Mouse (Mus musculus): ENCODE results near the gene Gimap9.

DNA sequence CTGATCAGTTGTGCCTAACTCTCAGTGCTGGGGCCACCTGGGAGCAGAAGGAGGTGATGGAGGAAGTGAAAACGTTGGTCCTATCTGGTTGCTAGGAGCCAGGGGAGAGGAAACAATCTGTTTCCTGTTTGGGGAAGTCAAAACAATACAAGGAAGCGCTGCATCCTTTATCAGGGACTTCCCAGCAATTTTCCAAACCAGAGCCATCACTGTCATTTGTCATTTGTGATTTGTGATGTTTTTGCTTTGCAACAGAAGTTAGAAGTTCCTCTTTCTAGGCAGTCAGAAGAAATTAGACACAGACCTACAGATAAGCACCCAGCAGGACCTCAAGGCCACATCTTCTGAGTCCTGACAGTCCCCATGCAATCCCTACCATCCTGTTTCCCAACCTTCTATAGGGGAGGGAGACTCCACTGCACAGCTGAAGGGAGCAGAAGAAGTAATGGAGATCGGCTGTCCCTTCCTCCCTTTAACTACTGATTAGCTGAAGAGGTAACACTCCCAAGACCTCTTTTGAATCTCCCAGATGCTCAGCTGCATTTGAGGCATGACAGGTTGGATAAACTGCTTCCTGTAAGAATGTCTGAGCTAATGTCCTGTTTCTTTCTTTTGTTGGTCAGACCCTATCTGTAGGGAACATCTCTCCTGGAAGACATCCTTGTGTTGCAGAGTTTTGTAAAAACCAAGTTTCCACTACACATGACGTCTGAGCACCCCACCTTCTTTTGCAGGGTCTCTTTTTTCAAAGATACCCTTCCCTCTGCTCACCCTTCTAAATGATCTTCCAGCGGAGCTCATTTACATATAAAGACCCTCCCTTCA, 24.5 kb downstream of the Gimap9 start:
- TF ChIP-seq MAX (IDR thresholded peaks at IDR 0.05) (no peak), CTCF (IDR thresholded peaks at IDR 0.05; ENCODE audit: control insufficient read depth, insufficient read depth, insufficient read length) (no peak), MYOG (IDR thresholded peaks at IDR 0.05; ENCODE audit: control insufficient read depth, extremely low read depth, insufficient read length) (no peak), CEBPB (IDR thresholded peaks at IDR 0.05; ENCODE audit: low read depth) (no peak), FOSL1 (IDR thresholded peaks at IDR 0.05; ENCODE audit: insufficient read depth, low read length, poor library complexity, severe bottlenecking) (no peak)
